Mouse (Mus musculus): Measurements from ENCODE around the gene Sytl1. TPM values are rescaled to one million over a fixed set of nuclear protein-coding genes. Genes with fewer than 3 reads are reported as not detected.

The Sytl1 gene
- total RNA-seq, 2 experiments from 2014 or later: 0.12 to 0.14 TPM

DNA sequence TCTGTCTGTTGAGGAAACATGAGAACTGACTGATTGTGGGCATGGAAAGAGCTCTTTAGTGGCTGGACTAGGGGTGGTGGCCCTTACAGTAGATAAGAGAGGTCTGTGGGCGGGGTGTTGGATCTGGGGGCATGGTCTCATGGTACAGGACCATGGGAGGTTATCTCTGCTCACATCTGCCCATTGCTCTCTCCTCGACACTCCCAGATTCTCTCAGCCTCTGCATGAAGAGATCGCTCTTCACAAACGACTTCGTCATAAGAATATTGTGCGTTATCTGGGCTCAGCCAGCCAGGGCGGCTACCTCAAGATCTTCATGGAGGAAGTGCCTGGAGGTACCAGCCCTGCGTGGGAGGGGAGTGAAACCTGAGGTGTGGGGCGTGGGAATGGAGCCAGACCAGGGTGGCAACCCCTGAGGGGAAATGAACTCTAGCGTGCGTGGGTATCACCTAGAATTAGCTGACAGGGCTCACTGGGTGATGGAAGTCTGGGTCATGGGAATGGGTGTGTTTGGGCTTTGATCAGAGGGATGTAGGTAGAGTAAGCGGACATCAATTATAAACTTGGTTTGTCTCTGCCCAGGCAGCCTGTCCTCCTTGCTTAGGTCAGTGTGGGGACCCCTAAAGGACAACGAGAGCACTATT is 15.0 kb downstream of the Sytl1 start:
- DNase-seq (ENCODE audit: low spot score): no peak

DNA sequence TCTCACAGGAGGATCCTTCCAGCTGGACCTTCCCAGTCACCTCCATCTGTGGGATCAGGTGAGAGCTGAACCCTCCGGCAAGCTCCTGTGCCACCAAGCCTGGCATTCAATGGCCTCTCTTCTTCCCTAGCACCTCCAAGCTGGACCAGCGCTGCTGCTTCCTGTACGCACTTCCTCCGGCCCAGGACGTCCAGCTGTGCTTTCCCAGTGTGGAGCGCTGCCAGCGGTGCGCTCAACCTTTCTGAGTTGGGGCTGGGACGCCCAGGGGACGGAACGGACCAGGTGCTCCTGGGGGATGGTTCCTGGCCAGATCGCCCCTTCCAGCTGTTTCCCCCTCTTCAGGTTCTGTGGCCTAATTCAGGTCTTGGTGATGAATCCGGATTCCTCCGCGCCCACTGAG is 15.8 kb downstream of the Sytl1 start:
- peak; percentile 28 for DNase-seq (ENCODE audit: low spot score)

DNA sequence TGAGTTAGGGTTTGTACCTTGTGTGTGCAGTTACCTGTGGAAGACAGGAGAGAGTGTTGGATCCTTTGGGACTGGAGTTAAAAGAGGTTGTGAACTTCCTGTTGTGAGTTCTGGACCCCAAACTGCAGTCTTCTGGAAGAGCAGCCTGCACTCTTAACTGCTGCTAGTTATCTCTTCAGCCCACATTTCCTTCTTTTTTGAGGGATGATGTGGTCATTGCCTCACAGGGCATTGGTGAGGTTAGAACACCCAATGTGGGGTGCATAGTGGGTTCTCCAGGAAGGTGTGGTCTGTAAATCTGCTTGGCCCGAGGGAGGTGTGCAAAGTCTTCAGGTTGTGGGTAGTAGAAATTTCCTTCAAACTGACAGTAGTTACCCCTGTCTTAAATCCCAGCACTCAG is 18.6 kb downstream of the Sytl1 start:
- no peak for DNase-seq (ENCODE audit: low spot score)

DNA sequence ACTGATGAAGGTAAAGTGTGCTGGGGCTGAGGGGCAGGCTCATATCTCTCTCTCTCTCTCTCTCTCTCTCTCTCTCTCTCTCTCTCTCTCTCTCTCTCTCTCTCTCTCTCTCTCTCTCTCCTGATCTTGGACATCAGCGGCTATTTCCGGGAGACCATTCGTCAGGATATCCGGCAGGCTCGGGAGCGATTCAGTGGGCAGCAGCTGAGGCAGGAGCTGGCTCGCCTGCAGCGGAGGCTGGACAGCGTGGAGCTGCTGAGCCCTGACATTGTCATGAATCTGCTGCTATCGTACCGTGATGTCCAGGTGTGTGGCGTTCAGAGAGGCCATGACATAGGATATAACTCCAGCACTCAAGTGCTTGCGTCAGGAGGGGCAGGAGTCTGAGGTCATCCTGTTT is 19.4 kb downstream of the Sytl1 start:
- no peak for DNase-seq (ENCODE audit: low spot score)

DNA sequence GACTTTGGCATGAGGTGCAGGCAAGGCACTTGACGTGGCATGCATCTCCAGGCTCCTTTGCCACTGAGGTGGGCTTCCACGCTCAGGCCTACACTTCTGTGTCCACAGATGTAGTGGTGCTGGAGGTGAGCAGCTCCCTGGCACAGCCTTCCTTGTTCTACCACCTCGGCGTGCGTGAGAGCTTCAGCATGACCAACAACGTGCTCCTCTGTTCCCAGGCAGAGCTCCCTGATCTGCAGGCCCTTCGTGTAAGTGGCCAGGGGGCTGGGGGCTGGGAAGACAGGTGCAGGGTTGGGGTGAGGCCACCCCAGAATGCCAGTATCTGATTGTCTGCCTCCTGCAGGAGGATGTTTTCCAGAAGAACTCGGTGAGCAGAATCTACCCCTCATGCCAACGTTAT is 20.2 kb downstream of the Sytl1 start:
- no peak for DNase-seq (ENCODE audit: low spot score)

DNA sequence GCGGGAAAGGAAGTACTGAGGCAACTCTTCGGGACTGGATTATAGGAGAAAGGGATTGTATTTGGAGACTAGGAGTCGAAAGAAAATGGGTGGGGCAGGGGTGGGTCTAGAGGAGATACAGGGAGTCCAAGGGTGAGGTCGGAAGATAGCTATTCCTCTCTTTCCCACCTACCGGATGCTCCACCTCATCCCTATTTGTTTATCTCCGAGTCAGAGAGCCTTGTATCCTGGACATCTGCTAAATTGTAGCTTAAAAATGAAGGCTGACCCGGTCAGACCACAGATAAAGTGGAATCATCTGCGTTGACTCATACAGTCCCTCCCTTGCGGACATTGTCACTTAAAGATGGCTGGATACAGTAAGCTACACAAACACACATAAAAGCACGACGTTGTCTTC is 21.0 kb downstream of the Sytl1 start:
- DNase-seq (ENCODE audit: low spot score): no peak

DNA sequence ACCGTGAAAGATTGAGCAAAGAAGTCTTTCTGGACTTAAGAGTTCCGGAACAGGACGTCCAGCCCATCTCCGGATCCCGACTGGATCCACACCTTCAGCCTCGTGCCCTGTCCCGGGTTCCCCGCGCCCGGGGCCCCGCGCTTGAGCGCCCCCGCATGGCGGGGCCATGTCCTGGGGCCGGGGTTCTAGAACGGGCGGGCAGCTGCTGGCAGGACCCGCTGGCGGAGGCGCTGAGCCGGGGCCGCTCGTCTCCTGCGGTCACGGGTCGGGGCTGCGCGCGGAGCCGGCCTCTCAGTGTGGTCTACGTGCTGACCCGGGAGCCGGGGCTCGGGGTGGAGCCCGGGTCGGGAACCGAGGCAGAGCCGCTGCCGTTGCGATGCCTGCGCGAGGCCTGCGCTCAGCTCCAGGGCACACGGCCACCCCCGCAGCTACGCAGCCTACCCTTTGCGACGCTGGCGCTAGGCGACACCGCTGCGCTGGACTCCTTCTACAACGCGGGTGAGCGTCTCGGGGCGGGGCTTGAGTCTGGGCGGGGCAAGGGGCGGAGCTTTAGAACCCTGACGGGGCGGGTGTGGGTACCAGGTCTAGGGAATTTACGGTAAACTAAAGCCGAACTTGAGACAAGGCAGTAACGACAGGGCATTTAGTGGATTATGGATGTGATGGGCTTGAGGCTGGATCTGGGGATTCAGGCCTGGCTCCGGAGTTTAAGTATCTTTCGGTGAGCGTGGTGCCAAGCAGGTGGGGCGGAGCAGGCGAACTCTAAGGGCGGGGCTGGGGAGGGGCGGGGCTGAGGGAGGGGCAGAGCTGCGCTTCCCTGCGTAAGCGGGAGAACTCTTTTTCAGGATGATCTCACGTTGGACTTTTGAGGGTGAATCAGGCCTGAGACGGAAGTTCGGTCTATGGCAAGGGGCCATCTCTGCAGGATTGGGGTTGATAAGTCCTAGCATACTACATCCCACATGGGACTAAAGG is 21.7 kb downstream of the Sytl1 start:
- DNase-seq (ENCODE audit: low spot score): peak; percentile 92

DNA sequence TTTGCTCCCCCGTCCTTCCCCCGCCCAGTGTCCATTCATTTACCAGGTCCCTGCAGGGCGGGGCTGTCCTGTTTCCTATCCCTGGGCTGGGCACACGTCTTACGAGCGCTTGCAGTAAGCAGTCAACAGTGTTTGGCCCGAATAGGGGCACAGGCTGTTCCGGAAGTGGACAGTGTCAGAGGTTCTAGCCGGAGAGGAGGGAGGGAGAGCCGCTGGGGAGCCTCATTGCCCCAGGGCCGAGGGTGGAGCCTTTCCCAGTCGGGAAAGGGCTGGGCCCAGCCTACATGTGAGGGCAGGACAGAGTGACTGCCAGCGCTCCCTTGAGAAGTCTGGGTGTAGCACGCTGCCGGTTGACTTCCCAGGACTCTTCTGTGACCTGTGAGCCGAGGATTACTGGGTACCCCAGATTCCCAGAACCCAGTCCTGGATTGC is 22.4 kb downstream of the Sytl1 start, which contains the start of gene Map3k6:
Gene Map3k6, plus strand, starts transcription at position 329 of the 432 bp plus-strand sequence.
- DNase-seq (ENCODE audit: low spot score): peak; percentile 92

DNA sequence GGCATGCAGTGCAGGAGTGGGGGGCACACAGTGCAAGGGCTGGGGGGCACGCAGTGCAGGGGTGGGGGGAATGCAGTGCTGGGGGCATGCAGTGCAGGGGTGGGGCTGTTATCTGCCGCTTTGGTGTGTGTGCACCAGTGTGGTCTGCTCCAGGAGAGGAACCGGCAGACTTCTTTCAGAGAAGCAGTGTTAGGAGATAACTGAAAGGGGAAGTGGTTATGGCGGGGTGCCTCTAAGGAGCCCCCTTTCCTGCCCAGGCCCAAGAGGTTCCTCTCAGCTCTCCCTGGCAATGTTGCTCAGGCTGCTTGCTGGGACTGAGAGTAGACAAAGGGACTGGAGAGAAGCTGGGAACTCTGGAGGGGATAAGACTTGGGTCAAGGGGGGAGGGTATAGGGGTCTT is 25.0 kb downstream of the Sytl1 start:
- DNase-seq (ENCODE audit: low spot score): no peak

DNA sequence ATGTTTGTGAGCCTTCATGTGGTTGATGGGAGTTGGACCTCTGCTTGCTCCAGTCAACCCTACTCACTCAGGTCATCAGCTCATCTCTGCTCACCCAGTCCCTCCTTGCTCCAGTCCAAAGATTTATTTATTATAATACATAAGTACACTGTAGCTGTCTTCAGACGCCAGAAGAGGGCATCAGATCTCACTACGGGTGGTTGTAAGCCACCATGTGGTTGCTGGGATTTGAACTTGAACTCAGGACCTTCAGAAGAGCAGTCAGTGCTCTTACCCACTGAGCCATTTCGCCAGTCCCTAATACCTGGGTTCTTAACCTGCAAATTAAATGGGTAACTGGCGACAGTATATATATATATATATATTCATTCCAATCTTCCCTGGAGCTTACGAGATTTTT is 27.5 kb downstream of the Sytl1 start:
- DNase-seq (ENCODE audit: low spot score): no peak

DNA sequence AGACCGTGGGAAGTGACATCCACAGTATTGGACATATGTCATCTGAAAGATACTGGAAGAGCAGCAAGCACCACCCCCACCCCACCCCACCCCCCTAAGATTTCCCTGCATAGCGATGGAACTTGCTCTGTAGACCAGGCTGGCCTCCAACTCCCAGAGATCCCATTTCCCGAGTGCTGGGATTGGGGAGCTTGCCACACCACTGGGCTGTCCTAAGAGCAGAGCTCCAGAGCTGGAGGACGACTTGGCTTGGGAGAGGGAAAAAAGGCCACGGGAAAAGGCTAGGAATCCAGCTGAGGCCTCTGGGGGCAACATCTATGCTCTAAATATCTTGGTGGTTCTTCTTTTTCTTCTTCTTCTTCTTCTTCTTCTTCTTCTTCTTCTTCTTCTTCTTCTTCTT is 28.1 kb downstream of the Sytl1 start:
- no peak for DNase-seq (ENCODE audit: low spot score)

DNA sequence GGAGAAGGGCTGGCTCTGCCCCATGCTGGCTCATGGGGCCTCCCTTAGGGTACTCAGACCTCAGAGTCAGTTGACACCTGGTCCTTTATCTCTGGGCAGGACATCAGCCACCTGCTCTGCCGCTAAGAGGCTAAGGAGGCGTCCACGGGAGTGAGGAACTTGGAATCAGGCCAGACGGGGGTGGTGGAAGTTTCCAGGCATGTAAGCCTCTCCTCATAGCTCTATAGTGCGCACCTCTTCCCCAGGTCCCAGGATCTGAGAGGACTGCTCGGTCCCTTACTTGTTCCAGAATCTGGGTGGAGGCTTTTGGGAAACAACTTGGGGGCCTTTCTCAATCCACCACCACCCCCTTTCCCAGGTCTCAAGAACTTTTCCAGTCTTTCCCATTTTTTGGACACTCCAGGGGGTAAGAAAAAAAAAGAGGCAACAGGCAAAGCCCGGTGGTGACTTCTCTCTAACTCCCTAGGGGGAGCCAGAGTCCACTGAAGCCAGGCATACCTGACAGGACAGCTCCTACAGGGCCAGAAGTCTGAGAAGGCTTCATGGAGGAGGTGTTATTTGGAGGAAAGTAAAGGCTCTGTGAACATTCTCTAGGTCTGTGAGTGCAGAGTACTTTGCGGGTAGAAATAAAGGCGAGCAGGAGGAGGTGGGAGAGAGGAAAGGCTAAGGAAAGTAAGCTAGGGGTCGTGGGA is 29.5 kb downstream of the Sytl1 start:
- DNase-seq (ENCODE audit: low spot score): peak; percentile 46

DNA sequence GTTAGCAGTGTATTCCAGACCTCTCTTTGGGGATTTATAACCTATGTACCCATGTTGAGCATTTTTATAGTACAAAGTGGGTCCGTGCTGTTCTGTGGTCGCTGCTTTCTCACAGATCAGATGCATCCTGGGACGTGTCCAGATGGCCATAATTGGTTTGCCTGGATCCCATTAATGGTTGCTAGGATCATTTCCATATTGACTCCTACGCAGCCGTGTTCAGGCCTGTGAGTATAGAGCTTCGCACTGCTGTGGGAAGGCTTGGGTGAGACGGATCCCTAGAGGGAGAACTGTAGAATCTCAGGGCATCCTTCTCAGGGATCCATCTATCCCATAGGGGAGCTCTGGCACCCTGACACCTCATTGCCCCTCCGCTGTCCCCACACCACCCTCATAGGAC is 33.3 kb downstream of the Sytl1 start:
- no peak for DNase-seq (ENCODE audit: low spot score)

DNA sequence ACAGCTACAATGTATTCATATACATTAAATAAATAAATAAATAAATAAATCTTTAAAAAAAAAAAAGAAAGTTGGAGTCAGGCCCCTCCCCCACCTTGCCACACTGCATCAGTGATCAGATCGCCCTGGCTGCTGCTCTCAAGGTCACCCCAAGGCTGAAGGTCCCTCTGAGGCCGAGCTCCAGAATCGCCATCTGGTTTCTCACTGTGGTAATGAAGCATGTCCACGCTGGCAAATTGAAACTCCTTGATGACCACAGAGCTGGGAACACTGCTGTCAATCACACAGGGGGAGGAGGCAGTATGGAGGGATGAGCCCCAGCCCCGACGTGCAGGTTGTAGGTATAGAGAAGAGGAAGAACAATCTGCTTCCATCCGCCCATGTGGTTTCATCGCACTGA is 35.3 kb downstream of the Sytl1 start:
- DNase-seq (ENCODE audit: low spot score): no peak

DNA sequence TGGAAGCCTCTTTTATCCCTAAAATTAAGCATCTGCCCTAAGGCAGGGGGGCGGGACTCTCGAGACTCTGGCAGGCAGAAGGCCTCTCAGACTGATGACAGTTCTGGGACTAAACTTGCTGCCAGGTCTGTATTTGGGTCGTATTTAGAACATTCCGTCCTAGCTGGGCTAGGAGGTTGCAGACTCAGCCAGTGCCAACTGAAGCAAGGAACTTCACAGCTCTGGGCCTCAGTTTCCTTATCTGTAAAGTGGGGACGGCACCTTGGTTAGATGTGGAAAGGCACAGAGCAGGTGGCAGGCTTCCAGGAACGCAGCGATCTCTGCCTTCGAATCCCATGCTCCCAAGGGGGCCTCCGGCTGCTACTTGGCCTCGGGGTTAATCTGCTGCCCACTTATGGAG is 36.8 kb downstream of the Sytl1 start:
- peak; percentile 67 for DNase-seq (ENCODE audit: low spot score)

DNA sequence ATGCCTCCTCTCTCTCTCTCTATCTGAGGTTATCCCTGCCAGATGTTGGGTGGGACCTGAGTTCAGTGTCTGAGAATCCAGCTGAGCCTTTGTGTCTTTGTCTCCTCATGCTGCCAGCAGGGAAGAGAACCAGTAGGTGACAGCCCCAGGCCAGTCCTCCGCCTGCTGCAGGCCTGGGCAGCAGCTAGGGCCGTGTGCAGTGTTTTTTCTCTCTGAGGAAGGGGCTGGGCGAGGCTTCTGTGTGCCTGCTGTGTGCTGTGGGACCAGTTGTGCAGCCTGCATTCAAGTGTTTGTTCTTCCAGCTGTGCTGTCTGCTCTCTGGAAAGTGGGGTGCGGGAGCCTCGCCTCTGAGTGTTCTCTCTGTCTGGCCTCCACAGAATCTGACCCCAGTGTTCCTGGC is 39.0 kb downstream of the Sytl1 start:
- no peak for DNase-seq (ENCODE audit: low spot score)

DNA sequence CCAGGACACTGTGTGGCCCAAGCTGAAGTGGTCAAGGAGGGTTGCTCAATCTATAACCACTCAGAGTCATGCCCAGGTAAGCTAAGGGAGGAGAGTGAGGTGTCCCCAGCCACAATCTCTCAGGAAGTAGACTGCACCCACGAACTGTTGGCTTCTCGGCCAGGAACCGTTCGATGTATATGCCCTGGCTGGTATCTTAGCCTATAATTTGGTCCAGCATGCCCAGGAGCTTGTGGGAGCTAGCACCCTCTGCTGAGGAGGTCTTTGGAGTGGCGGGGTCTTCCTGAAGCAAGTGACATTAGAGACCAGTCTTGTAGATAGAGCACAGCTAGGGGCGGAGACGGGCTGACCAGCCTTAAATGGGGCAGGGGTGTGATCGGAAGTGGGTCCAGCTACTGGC is 41.2 kb downstream of the Sytl1 start:
- no peak for DNase-seq (ENCODE audit: low spot score)

DNA sequence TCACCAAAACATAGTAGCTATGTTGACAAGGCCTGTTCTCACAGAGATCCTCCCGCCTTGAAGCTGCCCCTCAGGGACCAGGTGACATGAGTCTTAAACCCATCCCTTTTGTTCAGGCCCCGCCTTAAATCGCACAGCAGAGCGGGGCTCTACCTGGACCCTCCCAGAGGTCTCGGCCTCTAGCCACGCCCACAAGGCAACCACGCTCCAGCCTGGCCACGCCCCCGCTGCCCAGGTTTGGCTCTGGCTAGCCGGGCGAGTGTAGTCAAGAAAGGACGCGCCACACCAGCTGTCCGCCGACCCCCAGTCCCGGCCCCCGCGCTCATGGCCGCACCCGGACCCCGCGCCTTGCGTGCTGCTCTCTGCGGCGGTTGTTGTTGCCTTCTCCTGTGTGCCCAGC is 42.3 kb downstream of the Sytl1 start:
- DNase-seq (ENCODE audit: low spot score): no peak

DNA sequence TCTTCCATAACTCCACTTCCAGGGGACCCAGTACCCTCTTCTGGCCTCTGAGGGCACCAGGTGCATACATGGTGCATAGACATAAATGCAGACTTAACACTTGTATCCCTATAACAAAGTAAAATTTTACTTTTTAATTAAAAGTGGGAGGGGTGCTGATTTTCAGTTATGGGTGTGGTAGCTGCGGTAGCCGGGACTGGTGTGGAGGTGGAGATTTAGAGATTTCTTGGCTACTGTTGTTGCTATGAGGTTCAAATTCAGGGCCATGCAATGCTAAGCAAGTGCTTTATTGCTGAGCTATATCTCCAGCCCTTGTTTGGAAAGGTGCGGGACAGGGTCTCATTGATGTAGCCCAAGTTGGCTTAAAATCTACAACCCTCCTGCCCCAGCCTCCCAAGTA is 44.2 kb downstream of the Sytl1 start:
- DNase-seq (ENCODE audit: low spot score): no peak

DNA sequence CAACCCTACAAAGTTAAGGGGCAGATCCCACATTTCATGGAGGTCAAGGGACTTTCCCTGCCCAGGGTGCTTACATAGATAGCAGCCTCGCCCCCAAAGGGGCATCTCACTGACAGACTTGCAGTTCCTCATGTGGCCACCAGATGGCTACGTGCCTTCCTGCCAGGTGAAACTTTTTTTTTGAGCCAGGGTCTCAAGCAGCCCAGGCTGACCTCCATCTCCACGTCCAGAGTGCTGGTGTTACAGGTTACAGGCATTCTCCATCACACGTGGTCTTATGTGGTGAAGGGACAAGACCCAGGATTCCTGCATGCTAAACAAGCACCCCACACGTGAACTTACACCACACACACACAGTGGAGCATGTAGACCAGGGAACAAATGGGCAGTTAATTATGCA is 45.3 kb downstream of the Sytl1 start:
- DNase-seq (ENCODE audit: low spot score): peak; percentile 58

DNA sequence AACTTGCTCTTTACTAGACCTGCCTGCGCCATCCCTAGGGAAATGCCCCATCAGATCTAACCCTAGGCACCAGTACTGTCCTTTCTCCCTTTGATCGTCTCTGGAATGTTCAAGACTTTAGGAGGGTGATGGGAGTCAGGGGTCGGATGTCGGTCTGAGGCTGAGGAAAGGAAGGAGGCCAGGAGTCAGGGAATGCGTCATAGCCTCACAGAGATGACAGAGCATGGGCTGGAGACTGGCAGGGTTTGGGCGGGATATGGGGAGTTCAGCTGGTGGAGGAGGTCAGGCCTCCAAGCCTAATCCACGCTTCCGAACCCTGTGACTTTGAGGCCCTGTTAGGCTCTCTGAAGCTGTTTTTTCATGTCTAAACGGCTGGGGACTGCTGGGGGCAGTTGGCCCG is 49.3 kb downstream of the Sytl1 start:
- no peak for DNase-seq (ENCODE audit: low spot score)

DNA sequence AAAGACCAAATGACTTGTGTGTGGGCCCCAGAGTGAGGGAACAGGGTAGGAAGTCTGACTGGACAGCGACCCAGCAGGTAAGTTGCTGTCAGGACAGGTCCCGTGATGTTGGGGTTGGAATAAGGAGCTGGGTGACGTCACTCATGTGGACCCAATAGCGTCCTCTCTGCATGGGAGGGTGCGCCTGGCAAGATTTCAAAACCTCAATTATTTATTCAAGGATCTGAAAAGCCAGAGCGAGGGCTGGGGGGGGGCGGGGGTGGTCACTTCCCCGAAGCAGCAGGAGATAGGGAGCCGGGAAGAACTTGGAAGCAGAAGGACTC is 49.7 kb downstream of the Sytl1 start:
- no peak for DNase-seq (ENCODE audit: low spot score)

Measured in gastrocnemius, adult 18-20 months (tissue).